Mouse (Mus musculus) thymus, postnatal 25 days (tissue): ENCODE data around the gene Pemt.

Experiments used
- DNase-seq: peaks from one replicate; pipeline ENCODE4 v3.0.0; 2022

The Pemt gene

GRCm38 (mm10) chr11:60048841-60049240 is 2.6 kb upstream of the Pemt start:
- DNase-seq: no peak

- no peak for DNase-seq
These were observed 622 bp downstream of the Pemt start for GRCm38 (mm10) chr11:60045676-60046057.

- DNase-seq: no peak
These were observed 1.5 kb downstream of the Pemt start for GRCm38 (mm10) chr11:60044777-60045176.

- no peak for DNase-seq
These were observed 4.0 kb downstream of the Pemt start for GRCm38 (mm10) chr11:60042277-60042676.

GRCm38 (mm10) chr11:60036537-60037220 is 9.6 kb downstream of the Pemt start:
- DNase-seq: no peak

- no peak for DNase-seq
These were observed 11.3 kb downstream of the Pemt start for GRCm38 (mm10) chr11:60034911-60035400.

- DNase-seq: no peak
These were observed 12.0 kb downstream of the Pemt start for GRCm38 (mm10) chr11:60034293-60034692.

- peak; percentile 66 for DNase-seq
These were observed 13.5 kb downstream of the Pemt start for GRCm38 (mm10) chr11:60032586-60033430.

GRCm38 (mm10) chr11:60030747-60031331 is 15.4 kb downstream of the Pemt start:
- no peak for DNase-seq

- peak; percentile 30 for DNase-seq
These were observed 16.3 kb downstream of the Pemt start for GRCm38 (mm10) chr11:60029976-60030375.

- no peak for DNase-seq
These were observed 18.1 kb downstream of the Pemt start for GRCm38 (mm10) chr11:60027913-60028875.

GRCm38 (mm10) chr11:60027272-60027671 is 19.0 kb downstream of the Pemt start:
- peak; percentile 87 for DNase-seq

- DNase-seq: no peak
These were observed 20.1 kb downstream of the Pemt start for GRCm38 (mm10) chr11:60026166-60026565.

GRCm38 (mm10) chr11:60021201-60021600 is 25.1 kb downstream of the Pemt start:
- no peak for DNase-seq

- no peak for DNase-seq
These were observed 29.6 kb downstream of the Pemt start for GRCm38 (mm10) chr11:60016726-60017125.

GRCm38 (mm10) chr11:60011516-60011915 is 34.8 kb downstream of the Pemt start:
- DNase-seq: no peak

GRCm38 (mm10) chr11:60009451-60009850 is 36.8 kb downstream of the Pemt start:
- no peak for DNase-seq

GRCm38 (mm10) chr11:60005866-60006265 is 40.4 kb downstream of the Pemt start:
- no peak for DNase-seq

- no peak for DNase-seq
These were observed 41.6 kb downstream of the Pemt start for GRCm38 (mm10) chr11:60004716-60005115.

- DNase-seq: no peak
These were observed 42.5 kb downstream of the Pemt start for GRCm38 (mm10) chr11:60003811-60004210.

- no peak for DNase-seq
These were observed 44.9 kb downstream of the Pemt start for GRCm38 (mm10) chr11:60001231-60001980.

GRCm38 (mm10) chr11:59994318-59994717 is 52.0 kb downstream of the Pemt start:
- no peak for DNase-seq
